Mouse (Mus musculus): ENCODE measurements at regions not wholly inside any gene's neighbourhood (a gene's known extent, or its start where the extent isn't known, plus 50 kb on each side); places are given as distances from the start of the nearest gene placed in this dataset.
"Not testable (repeated sequence)": the region's sequence is repeated elsewhere in the genome, so short reads cannot be mapped to it uniquely, and the experiment has no call there.

DNA sequence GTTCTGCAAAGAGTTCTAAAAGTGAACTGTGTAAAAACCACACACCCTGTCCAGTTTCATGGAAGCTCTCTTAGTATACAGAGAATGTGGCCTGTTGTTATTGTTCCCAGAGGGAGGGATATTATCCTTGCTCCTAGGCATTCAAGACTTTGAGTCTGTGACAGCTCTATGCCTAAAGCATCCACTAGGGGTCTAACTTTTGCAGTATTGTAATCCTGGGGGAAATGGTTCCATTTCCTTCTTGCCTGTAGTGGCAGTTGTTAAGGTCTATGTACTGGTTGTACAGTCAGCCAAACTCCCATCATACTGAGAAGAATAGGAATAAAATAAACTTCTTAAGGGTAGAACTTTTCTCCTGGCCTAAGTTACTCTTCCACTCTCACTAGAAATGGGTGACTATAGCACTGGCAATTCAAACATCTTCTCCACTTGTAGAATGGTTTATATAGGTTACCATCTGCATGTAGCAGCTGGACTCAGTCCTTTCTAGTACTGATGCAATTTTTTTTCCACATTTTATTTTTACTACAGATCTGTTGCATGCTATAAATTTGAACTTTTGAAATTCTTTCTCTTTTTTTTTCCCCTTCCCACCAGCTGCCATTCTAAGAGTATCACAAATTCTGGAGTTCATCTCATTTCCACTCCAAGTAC is 51.4 kb upstream of the Dpt start:
- no peak for DNase-seq (ENCODE audit: low spot score in 2 of 2)

DNA sequence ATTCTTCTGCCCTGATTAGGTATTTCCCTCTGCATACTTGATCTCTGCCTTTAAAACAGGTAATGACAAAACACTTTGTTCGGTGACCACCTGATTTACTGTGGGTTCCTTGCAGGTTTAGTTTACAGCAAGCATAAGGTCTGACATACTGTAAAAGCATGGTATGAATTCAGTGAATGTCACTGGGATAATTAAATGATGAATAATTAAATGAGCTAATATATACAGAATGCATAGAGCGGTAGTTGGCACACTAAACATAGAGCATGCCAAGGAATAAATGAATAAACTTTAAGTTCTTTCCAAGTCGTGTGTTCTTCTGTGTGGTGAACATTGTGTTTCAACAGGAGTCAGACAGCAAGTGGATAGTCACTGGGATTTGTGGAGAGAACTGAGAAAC is 51.9 kb upstream of the Dpt start:
- DNase-seq (ENCODE audit: low spot score in 2 of 2) = no peak

DNA sequence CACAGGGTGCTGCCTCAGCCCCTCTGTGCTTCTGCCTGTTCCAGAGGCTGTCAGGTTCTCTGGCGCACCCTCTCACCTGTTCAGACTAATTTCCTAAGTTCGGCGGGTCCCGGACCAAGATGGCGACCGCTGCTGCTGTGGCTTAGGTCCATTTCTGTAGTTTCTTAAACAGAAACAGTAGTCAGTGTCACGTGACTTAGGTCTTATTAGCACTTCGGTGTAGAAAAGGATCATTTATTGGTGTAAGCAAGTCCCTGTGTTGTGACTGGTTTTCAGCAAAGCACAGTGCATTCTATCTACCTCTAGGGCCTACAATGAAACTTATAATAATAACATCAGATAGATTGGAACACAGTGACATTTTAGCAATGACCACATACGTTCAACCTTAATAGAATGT is 53.5 kb upstream of the Dpt start:
- not testable (repeated sequence) for DNase-seq (ENCODE audit: low spot score in 2 of 2)

GRCm38 (mm10) chr1:164735646-164736045 is 60.8 kb upstream of the Dpt start:
- DNase-seq (ENCODE audit: low spot score in 2 of 2) = no peak

GRCm38 (mm10) chr1:164733741-164734140 is 62.7 kb upstream of the Dpt start:
- DNase-seq (ENCODE audit: low spot score in 2 of 2) = no peak

DNA sequence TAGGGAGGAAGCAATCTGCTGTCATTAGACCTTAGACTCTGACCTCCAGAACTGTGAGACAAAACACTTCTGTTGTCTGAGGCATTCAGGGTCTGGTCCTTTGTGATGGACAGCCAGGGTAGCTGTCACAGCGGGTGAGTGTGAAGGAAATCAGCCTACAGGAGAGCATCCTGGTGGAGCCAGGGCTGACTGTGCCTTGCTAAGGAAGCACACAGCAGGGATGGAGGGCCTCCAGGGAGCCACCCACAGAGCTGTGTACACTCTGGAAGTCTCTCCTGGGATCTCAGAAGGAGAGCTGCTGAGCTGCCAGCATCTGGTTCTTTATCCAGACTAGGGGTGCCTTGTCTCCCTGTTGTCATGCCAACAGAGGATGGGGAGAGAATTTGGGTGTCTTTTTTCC is 74.4 kb upstream of the Dpt start:
- DNase-seq (ENCODE audit: low spot score in 2 of 2) = peak; percentile 50 to 79

- DNase-seq (ENCODE audit: low spot score in 2 of 2) = no peak
Observed at GRCm38 (mm10) chr1:164714905-164715304, 81.5 kb upstream of the Dpt start.

DNA sequence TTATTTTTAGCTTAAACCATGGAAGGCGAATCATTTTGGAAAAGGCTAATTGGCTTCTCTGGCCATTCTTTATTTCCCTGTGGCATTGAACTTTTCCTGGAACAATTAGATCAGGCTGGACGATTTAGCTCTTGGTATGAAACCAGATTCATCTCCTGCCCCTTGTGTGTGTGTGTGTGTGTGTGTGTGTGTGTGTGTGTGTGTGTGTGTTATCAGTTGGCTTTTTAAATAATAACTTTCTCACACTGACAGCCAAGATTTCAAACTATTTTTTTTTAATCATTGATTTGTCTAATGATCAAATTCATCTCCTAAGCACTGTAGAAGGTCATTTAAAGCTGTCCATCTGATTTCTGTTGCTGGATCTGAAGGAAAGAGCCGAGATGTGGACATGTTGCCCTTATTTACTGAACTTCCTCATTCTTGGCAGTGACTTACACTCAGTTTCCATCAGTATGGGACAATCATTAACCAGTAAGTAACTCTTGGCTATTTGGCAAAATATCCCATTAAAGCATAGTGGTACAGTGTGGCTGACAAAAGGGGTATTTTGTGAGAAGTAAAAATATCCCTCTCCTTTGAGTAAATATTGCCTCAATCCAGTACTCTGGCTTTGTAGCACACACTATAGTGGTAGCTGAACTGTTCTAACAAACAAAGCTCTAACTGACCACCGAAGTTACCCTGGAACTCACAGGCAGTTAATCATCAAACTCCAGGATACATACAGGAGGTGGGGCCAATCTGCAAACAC is 82.5 kb upstream of the Dpt start:
- no peak for DNase-seq (ENCODE audit: low spot score in 2 of 2)

DNA sequence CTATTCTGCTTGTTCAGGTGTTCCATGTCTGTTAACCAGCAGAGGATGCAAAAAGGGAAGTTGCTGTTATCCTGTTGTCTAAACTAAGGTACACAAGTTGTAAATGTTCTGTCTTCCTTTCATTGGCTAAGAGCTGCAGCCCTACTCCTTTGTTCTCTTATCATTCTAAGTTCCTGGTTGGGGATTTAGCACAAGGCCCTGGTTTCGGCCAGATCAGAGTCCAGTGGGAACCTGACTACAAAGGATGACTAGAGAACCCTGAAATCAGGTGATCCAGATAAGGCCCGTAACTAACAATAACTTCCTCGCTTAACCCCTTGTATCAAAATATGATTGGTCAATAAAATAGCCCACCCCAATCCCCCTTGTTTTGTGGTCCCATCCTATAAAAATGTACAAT is 83.9 kb upstream of the Dpt start:
- DNase-seq (ENCODE audit: low spot score in 2 of 2) = no peak

GRCm38 (mm10) chr1:164704397-164705091 is 91.9 kb upstream of the Dpt start:
- peak in 1 of 2 experiments; percentile 33 for DNase-seq (ENCODE audit: low spot score in 2 of 2)

GRCm38 (mm10) chr1:164703560-164704131 is 92.8 kb upstream of the Dpt start:
- DNase-seq (ENCODE audit: low spot score in 2 of 2) = no peak

- no peak for DNase-seq (ENCODE audit: low spot score in 2 of 2)
Observed at GRCm38 (mm10) chr1:164690055-164690454, 106.4 kb upstream of the Dpt start.

DNA sequence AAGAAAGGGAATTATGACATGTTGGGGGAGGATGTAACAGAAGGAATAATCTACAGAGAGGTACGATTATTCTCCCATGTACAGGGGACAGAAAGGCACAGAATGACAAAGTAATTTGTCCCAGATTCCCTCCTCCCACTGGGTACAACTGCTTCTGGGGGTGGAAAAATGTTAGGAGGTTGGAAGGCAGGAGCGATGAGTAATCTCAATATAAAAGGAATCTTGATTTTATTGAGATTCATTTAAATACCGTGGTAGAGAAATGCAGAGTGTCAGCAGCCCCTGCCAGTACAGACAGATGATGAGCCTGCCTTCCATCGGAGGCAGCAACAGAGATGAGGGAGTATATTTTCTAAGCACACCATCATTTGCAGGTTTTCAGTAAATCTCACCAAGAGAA is 107.1 kb upstream of the Dpt start:
- peak; percentile 73 to 74 for DNase-seq (ENCODE audit: low spot score in 2 of 2)

GRCm38 (mm10) chr1:164684437-164684836 is 112.0 kb upstream of the Dpt start:
- DNase-seq (ENCODE audit: low spot score in 2 of 2) = peak in 1 of 2 experiments; percentile 32

DNA sequence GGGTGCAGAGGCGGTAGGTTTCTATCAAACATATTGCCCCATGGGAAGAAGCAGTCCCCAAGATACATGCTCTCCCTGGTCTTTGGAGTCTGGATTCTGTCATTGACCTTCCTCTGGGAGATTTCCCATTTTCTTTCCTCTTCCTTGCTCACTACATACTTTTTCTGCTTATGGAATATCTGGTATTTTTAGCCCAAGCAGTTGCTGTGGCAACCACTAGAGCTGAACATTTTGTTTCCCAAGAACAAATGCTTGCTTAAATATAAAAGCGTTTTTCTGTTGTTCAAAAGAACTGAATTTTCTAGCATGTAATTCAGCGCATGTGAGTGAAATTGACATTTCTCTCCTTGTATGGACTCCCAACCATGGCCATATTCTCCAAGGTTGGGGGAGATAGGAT is 112.7 kb upstream of the Dpt start:
- DNase-seq (ENCODE audit: low spot score in 2 of 2) = peak; percentile 65 to 71

GRCm38 (mm10) chr1:164682867-164683599 is 113.4 kb upstream of the Dpt start:
- no peak for DNase-seq (ENCODE audit: low spot score in 2 of 2)

GRCm38 (mm10) chr1:164682426-164682825 is 114.0 kb upstream of the Dpt start:
- DNase-seq (ENCODE audit: low spot score in 2 of 2) = no peak

DNA sequence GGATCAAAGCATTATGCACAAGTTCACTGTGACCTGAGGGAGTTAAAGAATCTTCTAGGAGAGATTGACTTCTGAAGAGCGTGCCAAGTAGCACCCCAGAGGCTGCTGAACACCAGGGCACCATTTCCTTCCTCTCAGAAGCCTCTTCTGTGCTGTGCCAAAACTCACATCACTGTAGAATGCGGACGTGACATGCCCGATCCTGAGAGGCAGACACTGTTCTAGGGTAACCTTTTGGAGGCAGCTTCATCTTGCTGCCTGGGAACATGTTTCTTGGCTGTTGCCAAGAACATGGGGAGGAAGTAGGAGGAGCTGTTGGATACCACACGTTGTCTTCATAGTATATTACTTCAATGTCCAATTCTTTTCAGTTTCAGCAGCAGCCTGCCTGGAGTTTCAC is 114.9 kb upstream of the Dpt start:
- DNase-seq (ENCODE audit: low spot score in 2 of 2) = peak in 1 of 2 experiments; percentile 46

DNA sequence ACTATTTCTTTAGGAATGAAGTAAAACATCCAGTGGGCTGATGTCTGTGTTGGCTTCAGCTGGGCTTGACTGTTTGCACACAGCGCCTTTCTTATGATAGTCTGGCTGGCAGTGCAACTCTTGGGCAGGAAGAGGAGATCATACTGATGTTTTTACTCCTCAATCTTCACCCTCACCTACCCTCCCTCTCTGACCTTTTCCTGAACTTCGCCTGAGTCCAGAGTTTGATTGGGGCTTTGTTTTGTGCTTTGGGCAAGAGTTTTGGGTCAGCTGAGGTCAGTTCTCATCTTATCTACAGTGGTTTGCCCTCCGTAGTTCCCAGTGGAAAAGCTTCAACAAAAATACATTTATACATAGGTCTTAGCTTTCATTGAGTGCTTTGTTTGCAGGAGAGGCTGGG is 118.1 kb upstream of the Dpt start:
- no peak for DNase-seq (ENCODE audit: low spot score in 2 of 2)

- DNase-seq (ENCODE audit: low spot score in 2 of 2) = no peak
Observed at GRCm38 (mm10) chr1:164652244-164652643, 144.2 kb upstream of the Dpt start.

GRCm38 (mm10) chr1:164637901-164638462 is 158.5 kb upstream of the Dpt start:
- no peak for DNase-seq (ENCODE audit: low spot score in 2 of 2)

All from left cerebral cortex, adult 9 months (tissue).